In the genomic region with DNA sequence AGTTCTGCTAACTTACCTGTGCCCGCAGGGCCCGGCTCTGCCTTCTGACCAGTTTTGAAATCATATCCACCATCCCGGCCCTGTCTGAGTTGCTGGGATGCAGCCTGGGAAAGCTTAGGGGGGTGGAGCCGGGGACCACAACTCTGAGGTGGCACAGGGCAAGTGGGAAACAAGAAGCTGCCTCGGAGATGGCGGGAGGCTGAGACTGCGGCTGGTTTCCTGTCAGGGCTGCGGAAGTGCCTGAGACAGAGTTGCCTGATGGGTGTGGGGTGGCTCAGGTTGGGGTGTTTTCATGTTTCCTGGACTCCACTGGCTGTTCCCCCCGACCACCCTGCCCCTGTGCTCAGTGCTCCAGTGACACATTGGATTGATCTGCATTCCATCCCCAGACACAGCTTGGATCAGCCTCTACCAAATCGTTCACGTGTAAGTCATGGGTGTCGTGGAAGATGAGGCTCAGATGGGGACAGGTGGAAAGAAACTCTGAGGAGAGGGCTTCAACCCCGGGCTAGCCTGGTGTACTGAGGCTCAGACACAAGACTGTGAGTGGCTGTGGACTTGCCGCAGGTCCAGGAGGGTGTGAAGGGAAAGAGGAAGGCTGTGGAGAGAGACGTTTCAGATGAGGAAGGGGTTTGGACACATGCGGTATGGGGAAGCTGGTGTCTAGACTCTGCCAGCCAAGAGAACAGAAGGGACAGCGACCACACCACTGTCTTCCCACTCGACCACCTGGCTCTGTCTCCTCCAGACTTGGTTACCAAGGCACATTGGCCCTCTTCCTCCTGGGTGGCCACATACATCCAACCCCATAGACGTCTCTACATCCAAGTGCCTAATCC, we compare ENCODE assay signal across 11 mouse cellular contexts. TPM values are rescaled to one million over a fixed set of nuclear protein-coding genes. Genes with fewer than 3 reads are reported as not detected.
DNase-seq lines count a peak whose midpoint lies in the region; ATAC-seq lines count a peak whose summit lies in the region.
"Had no signal": no experiment of that assay in that cellular context is flagged by ENCODE, and none has a peak within 500 bp of the region (broad histone marks: within the 10 kb centered on the region; RNA-seq: fewer than 3 reads in every experiment).

No protein-coding gene starts in this region.

- no peaks in the 10 kb centered on the region for H3K9me3 ChIP-seq in intestine, embryonic 15.5 days
- no peaks in the 10 kb centered on the region for H3K9me3 ChIP-seq in midbrain, embryonic 11.5 days (ENCODE audit: control insufficient read depth, low read length)
- H3K9me3 ChIP-seq in kidney, embryonic 15.5 days (replicated peaks), result 0 out of 2 replicates have a peak, but pooled peaks cover under 1% of the 10 kb centered on the region
- H3K9me3 ChIP-seq: limb, embryonic 12.5 days had no signal

- peaks cover 33% of the 10 kb centered on the region for H3K4me1 ChIP-seq in intestine, embryonic 15.5 days (replicated peaks)
- H3K4me1 ChIP-seq in midbrain, embryonic 11.5 days (ENCODE audit: control insufficient read depth, insufficient read depth, low read length), result no peaks in the 10 kb centered on the region
- peaks cover 51% of the 10 kb centered on the region for H3K4me1 ChIP-seq in kidney, embryonic 15.5 days

- no peak overlapping the region for H3K9ac ChIP-seq in intestine, embryonic 15.5 days
- no peak overlapping the region for H3K9ac ChIP-seq in midbrain, embryonic 11.5 days (ENCODE audit: low read length)
- H3K9ac ChIP-seq in kidney, embryonic 15.5 days, result no peak overlapping the region
- H3K9ac ChIP-seq: limb, embryonic 12.5 days had no signal

- DNase-seq in B cell, adult 2 months, result peak; percentile 68 to 69
- DNase-seq in CD4-positive, CD25-positive, alpha-beta regulatory T cell, adult 2 months (ENCODE audit: low read depth, low spot score), result peak; percentile 77
- DNase-seq in spleen, postnatal 14 days (ENCODE audit: low spot score in 2 of 2), result peak; percentile 46 to 55
- DNase-seq in midbrain, embryonic 11.5 days (ENCODE audit: low spot score, missing footprints), result no peak
- DNase-seq: cerebellum, postnatal 14 days had no signal

- peak overlapping the region; percentile 79 for H3K27ac ChIP-seq in intestine, embryonic 15.5 days
- no peak overlapping the region for H3K27ac ChIP-seq in midbrain, embryonic 11.5 days (ENCODE audit: low read depth, low read length)
- no peak overlapping the region for H3K27ac ChIP-seq in kidney, embryonic 15.5 days
- H3K27ac ChIP-seq: limb, embryonic 12.5 days had no signal

- peak overlapping the region; percentile 34 for H3K4me2 ChIP-seq in intestine, embryonic 15.5 days (replicated peaks)
- no peak overlapping the region for H3K4me2 ChIP-seq in midbrain, embryonic 11.5 days
- H3K4me2 ChIP-seq in kidney, embryonic 15.5 days, result no peak overlapping the region
- H3K4me2 ChIP-seq: limb, embryonic 12.5 days had no signal

- H3K4me3 ChIP-seq in intestine, embryonic 15.5 days (replicated peaks), result no peak overlapping the region
- H3K4me3 ChIP-seq in midbrain, embryonic 11.5 days (ENCODE audit: low read depth, low read length), result no peak overlapping the region
- no peak overlapping the region for H3K4me3 ChIP-seq in kidney, embryonic 15.5 days (replicated peaks)
- H3K4me3 ChIP-seq: limb, embryonic 12.5 days; myocyte had no signal

- no peaks in the 10 kb centered on the region for H3K27me3 ChIP-seq in intestine, embryonic 15.5 days (replicated peaks)
- H3K27me3 ChIP-seq in midbrain, embryonic 11.5 days (ENCODE audit: control insufficient read depth, insufficient read depth, low read length), result no peaks in the 10 kb centered on the region
- H3K27me3 ChIP-seq in kidney, embryonic 15.5 days, result no peaks in the 10 kb centered on the region

- no peak for ATAC-seq in intestine, embryonic 15.5 days
- no peak for ATAC-seq in midbrain, embryonic 11.5 days (ENCODE audit: low FRiP score)
- ATAC-seq in kidney, embryonic 15.5 days (replicated peaks; ENCODE audit: low FRiP score), result no peak
- no peak for ATAC-seq in erythroblast, adult 5-6 weeks (replicated peaks; ENCODE audit: low FRiP score, poor library complexity, severe bottlenecking)
- ATAC-seq: hindbrain, embryonic 16.5 days had no signal

- 67% methylated on average over 19 of the region's 19 CpGs for WGBS in intestine, embryonic 15.5 days
- WGBS in midbrain, embryonic 11.5 days, result 76% methylated on average over 19 of the region's 19 CpGs
- WGBS in kidney, embryonic 15.5 days, result 70% methylated on average over 19 of the region's 19 CpGs

- H3K36me3 ChIP-seq in intestine, embryonic 15.5 days, result no peaks in the 10 kb centered on the region
- H3K36me3 ChIP-seq in midbrain, embryonic 11.5 days (ENCODE audit: control insufficient read depth, insufficient read depth, low read length), result no peaks in the 10 kb centered on the region
- peaks cover 4% of the 10 kb centered on the region; the same call in 1 of the 2 replicates for H3K36me3 ChIP-seq in kidney, embryonic 15.5 days
- H3K36me3 ChIP-seq: limb, embryonic 12.5 days had no signal

RNA-seq across cellular contexts. Expression of gene Arhgap27, which starts 18.8 kb away (rescaled TPM):
- polyA plus RNA-seq in intestine, embryonic 15.5 days (2015; fragmentation: Nextera tagmentation; extraction: Ambion mirVana), result 33.0 and 36.2 TPM in 2 replicates
- polyA plus RNA-seq in midbrain, embryonic 11.5 days (2014; fragmentation: Nextera tagmentation; extraction: Ambion mirVana), result 2.4 and 2.8 TPM in 2 replicates
- 15.8 and 17.2 TPM in 2 replicates for polyA plus RNA-seq in kidney, embryonic 15.5 days (2015; fragmentation: Nextera tagmentation; extraction: Ambion mirVana)
- total RNA-seq in erythroblast, adult 5-6 weeks (2015; ENCODE audit: low replicate concordance), result 5.6 and 7.9 TPM in 2 replicates
- 4.9 and 5.7 TPM in 2 replicates for total RNA-seq in erythroblast, adult 5-6 weeks (2017; ENCODE audit: low replicate concordance)
